Mouse (Mus musculus) MEL (cell line): ENCODE data around the gene Fosb.

Source experiments
- CHD2 ChIP-seq: IDR thresholded peaks from 2 replicates; pipeline ENCODE4 v1.6.1; 2011; ENCODE audit warnings: low read length, improper control_type of control experiment
- CTCF ChIP-seq, 3 experiments: IDR thresholded peaks in 2 of 3; conservative IDR thresholded peaks in 1 of 3; 2 replicates each; pipeline ENCODE4 v1.5.1; 2011 to 2012; ENCODE audit warnings: low read length in 3 of 3, low read depth in 2 of 3, mild to moderate bottlenecking in 2 of 3, improper control_type of control experiment in 1 of 3, inconsistent platforms in 1 of 3, mixed read lengths in 1 of 3, moderate library complexity in 1 of 3; ENCODE audit not compliant: control insufficient read depth in 1 of 3, insufficient read depth in 1 of 3, poor library complexity in 1 of 3, severe bottlenecking in 1 of 3
- EP300 ChIP-seq, 2 experiments: IDR thresholded peaks; 2 replicates each; pipeline ENCODE4 v1.6.1; 2011; ENCODE audit warnings: improper control_type of control experiment in 2 of 2, low read length in 2 of 2, low read depth in 1 of 2, mild to moderate bottlenecking in 1 of 2
- GABPA ChIP-seq: IDR thresholded peaks from 2 replicates; pipeline ENCODE4 v1.6.1; 2012; ENCODE audit warnings: low read depth, mild to moderate bottlenecking, inconsistent platforms, low read length, improper control_type of control experiment, moderate library complexity
- NRF1 ChIP-seq: IDR thresholded peaks from 2 replicates; pipeline ENCODE4 v1.6.1; 2014; ENCODE audit warnings: low read depth, mild to moderate bottlenecking, inconsistent platforms, low read length, improper control_type of control experiment, moderate library complexity; ENCODE audit not compliant: poor library complexity, insufficient read depth, severe bottlenecking
- POLR2A ChIP-seq, 2 experiments: IDR thresholded peaks; 2 replicates each; pipeline ENCODE4 v1.6.1; 2011 to 2012; ENCODE audit warnings: low read length in 2 of 2, mild to moderate bottlenecking in 2 of 2, control low read depth in 1 of 2, improper control_type of control experiment in 1 of 2, low read depth in 1 of 2, moderate library complexity in 1 of 2; ENCODE audit not compliant: control insufficient read depth in 1 of 2, insufficient read depth in 1 of 2, poor library complexity in 1 of 2
- TBP ChIP-seq: IDR thresholded peaks from 2 replicates; pipeline ENCODE4 v1.8.0; 2011; ENCODE audit warnings: low read depth, low read length, improper control_type of control experiment
- TCF12 ChIP-seq: IDR thresholded peaks from 2 replicates; pipeline ENCODE4 v1.6.1; 2014; ENCODE audit warnings: low read depth, mild to moderate bottlenecking, inconsistent platforms, low read length, improper control_type of control experiment, moderate library complexity
- UBTF ChIP-seq: IDR thresholded peaks from 2 replicates; pipeline ENCODE4 v1.6.1; 2012; ENCODE audit warnings: low read depth, mild to moderate bottlenecking, inconsistent platforms, low read length, improper control_type of control experiment, moderate library complexity, borderline replicate concordance; ENCODE audit not compliant: insufficient read depth
- USF1 ChIP-seq: IDR thresholded peaks from 2 replicates; pipeline ENCODE4 v1.6.1; 2014; ENCODE audit warnings: low read depth, mild to moderate bottlenecking, inconsistent platforms, low read length, improper control_type of control experiment, moderate library complexity
- ZKSCAN1 ChIP-seq: IDR thresholded peaks from 2 replicates; pipeline ENCODE4 v1.6.1; 2012; ENCODE audit warnings: low read depth, mild to moderate bottlenecking, inconsistent platforms, low read length, improper control_type of control experiment, moderate library complexity
- ZMIZ1 ChIP-seq: IDR thresholded peaks from 2 replicates; pipeline ENCODE4 v1.6.1; 2012; ENCODE audit warnings: low read depth, mild to moderate bottlenecking, inconsistent platforms, low read length, improper control_type of control experiment, moderate library complexity

- TF ChIP-seq EP300 (IDR thresholded peaks at IDR 0.05; ENCODE audit: low read depth in 1 of 2, low read length in 2 of 2), result no peak
- TF ChIP-seq CTCF (IDR thresholded peaks at IDR 0.05 in 2 of 3, conservative IDR thresholded peaks at IDR 0.05 in 1 of 3; ENCODE audit: control insufficient read depth in 1 of 3, insufficient read depth in 1 of 3, low read depth in 2 of 3, low read length in 3 of 3, poor library complexity in 1 of 3, severe bottlenecking in 1 of 3), result peak; percentile 65 to 98 (median 81); a peak in 5 of 6 replicates
- TF ChIP-seq USF1, result no peak
- TF ChIP-seq ZKSCAN1, result no peak
- no peak for TF ChIP-seq TCF12
- no peak for TF ChIP-seq ZMIZ1
- TF ChIP-seq GABPA, result no peak
- no peak for TF ChIP-seq TBP
- TF ChIP-seq CHD2, result no peak
- TF ChIP-seq NRF1, result no peak
- TF ChIP-seq POLR2A (IDR thresholded peaks at IDR 0.05; ENCODE audit: control insufficient read depth in 1 of 2, insufficient read depth in 1 of 2, low read depth in 1 of 2, low read length in 2 of 2, poor library complexity in 1 of 2), result no peak
- no peak for TF ChIP-seq UBTF
Observed at GRCm38 (mm10) chr7:19303770-19304169, 6.1 kb downstream of the Fosb start.
